Mouse (Mus musculus): ENCODE measurements around the gene Olfr1220.

GRCm38 (mm10) chr2:89117183-89117582 lies 10.5 kb upstream of the Olfr1220 start, which contains the start of gene Olfr1221:
- no peak for TF ChIP-seq TBP (conservative IDR thresholded peaks at IDR 0.05; ENCODE audit: low read depth, low read length)
- TF ChIP-seq ZMIZ1 (IDR thresholded peaks at IDR 0.05; ENCODE audit: low read depth, low read length), result no peak
- TF ChIP-seq POLR2A (IDR thresholded peaks at IDR 0.05; ENCODE audit: low read depth, low read length), result no peak
- no peak for TF ChIP-seq JUND (conservative IDR thresholded peaks at IDR 0.05; ENCODE audit: low read depth, low read length)
- no peak for TF ChIP-seq BHLHE40 (IDR thresholded peaks at IDR 0.05; ENCODE audit: low read depth, low read length)
- no peak for TF ChIP-seq CTCF (conservative IDR thresholded peaks at IDR 0.05 in 1 of 2, IDR thresholded peaks at IDR 0.05 in 1 of 2; ENCODE audit: low read depth in 2 of 2, low read length in 2 of 2)
- TF ChIP-seq RCOR1 (conservative IDR thresholded peaks at IDR 0.05; ENCODE audit: low read depth, low read length), result no peak
- TF ChIP-seq MEF2A (IDR thresholded peaks at IDR 0.05; ENCODE audit: borderline replicate concordance, low read depth, low read length), result no peak
- TF ChIP-seq SMC3 (IDR thresholded peaks at IDR 0.05; ENCODE audit: low read depth, low read length), result no peak
